Mouse (Mus musculus) lung, postnatal 36 days (tissue): Measurements from ENCODE around the gene Tnr.

Experiments
- DNase-seq: peaks from one replicate; pipeline ENCODE4 v3.0.0; 2022; ENCODE audit warnings: mixed read lengths

Gene Tnr

DNA sequence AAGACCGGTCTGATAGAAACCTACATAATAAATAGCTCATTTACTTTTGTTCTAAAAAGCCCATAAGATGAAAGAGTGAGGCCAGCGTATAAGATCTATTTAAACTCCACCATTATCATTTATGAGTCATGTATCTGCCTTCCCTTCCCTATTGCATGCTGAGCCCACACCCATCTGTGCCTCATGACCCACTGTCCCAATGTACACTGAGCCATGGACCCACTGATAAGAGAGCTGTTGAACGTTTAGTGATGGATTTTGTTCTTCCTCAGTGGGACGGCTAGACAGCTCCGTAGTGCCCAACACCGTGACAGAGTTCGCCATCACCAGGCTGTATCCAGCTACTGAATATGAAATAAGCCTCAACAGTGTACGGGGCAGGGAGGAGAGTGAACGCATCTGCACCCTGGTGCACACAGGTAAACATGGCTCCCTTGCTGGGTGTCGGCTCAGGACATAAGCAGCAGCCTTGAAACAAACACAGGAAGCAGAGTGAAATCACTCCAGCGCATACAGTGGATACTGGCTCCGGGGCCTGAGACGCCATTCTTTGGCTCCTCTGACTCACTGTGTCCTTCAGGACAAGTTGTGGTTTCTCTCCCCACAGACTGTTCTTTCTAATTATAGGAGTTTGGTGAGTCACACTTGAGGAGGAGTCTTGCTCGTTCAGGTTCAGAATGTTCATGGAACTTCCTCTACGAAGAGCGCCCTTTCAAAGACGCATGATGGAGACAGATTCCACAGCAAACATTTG, 365.6 kb downstream of the Tnr start:
- peak; percentile 25 for DNase-seq

GRCm38 (mm10) chr1:159890524-159890923, 367.0 kb downstream of the Tnr start:
- DNase-seq = no peak

DNA sequence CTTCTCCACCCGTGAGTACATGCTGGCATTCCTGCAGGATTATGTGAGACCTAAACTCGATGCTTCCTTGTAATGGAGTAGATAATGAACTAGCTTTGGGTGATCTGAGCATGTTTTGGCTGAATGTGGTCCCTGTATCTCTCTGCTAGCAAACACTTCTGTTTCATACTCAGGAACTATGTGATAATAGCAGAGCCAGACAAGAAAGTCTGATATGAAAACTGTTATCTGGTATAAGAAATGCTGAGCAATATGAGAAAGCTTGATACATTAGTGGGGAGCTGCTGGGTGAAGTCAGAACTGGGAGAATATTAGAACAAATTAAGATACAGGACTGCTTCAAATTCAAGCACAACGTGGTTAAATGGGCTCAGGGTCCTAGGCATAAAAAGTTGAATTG, 371.5 kb downstream of the Tnr start:
- DNase-seq = no peak

GRCm38 (mm10) chr1:159899991-159900390, 376.4 kb downstream of the Tnr start:
- DNase-seq = no peak

DNA sequence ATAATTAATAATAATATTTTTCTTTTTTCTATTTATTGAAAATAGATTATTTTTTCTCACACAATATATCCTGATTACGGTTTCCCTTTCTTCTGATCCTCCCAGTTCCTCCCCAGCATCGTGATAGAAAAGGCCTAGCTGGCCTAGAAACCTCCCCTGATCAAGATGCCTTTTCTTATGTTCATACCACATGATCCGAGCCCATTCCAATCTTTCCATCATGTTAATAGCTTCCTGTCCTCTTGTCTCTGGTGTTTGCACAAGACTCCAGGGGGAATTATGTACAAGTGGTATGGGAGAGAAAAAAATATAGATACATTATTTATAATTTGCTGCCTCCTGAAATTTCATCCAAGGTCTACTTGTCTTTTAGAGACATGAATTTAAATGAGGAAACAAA, 377.1 kb downstream of the Tnr start:
- DNase-seq = no peak

DNA sequence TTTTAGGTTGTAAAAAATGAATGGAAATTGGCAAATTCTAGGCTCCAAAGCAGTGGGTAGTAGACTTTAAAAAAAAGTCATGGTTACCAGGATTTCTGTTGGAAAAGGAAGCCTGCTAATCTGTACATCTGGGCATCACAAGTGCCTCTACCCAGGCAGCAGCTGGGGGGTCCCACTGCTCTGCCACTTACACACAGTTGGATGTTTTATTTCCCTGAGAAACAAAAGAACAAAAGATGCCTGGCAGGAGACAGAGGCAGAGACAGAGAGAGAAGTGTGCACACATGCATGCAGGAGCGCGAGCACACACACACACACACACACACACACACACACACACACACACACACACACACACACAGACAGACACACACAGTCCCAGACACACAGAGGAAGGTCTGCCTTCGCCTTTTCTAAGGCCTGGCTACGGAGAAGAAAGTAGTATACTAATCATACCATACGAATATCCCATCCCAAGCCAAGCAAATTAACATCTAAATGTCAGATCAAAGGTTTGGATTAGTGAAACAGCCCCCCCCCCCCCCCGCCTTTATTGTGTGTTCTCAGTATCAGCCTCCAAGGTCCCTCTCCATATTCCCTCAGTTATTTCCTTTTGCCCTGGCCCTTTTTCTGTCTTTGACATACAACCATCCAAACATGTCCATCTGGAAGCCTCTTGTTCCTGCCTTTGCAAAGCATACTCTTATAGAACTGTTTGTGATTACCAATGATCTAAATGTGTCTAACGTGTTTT, 378.0 kb downstream of the Tnr start:
- no peak for DNase-seq

DNA sequence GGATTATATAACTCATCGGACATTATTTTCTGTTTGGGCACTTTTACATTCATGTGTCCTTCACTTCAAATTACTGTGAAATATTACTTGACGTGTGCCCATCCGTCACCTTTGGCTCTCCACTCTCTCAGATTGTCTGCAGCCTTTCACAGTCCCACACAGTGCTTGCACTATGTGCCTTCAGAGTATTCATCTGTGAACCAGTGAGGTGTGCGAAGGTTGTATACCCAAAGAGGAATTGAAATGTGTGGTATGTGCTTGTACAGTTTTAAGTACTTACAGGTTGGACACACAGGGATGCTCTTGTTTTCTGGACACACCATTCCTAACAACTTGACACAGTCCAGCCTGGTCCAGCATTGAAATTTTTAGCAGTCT, 378.5 kb downstream of the Tnr start:
- no peak for DNase-seq

- DNase-seq = peak; percentile 93
These were observed 387.4 kb downstream of the Tnr start for GRCm38 (mm10) chr1:159911006-159911405.

DNA sequence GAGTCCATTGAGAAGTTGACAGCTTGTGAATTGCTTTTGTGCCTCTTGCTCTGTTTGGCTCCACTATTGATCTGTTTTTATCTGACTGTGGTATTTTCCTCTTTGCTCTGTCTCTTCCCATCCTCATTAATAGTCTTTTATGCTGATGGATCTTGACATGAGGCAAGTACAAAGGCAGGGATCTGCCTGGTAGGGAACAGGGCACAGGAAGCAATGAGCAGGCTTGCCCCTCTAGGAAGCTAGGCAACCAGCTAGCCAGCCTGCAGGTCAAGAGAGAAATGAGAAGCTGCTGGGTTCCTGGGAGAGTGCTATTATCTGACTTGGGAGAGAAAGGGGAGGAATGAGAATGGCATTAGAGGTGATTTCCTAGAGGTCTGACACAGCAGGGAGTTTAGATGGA, 391.2 kb downstream of the Tnr start:
- no peak for DNase-seq

DNA sequence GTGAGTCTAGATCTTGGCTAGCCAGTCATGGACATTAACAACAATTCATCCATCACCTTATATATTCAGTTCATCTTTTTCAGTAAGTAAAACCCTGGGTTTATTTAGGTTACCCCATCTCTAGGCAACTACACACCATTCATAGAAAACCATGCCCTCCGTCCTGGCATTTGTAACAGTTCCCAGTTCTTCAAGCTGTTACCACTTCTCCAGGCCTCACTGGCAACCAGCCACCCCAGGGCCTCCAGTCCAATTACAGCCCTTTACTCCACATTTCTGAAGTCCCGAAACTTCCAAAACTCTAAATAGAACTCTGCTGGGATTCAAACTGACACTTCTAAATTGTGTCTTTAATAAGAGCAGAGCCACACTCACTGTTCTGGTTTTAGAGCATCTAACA, 397.0 kb downstream of the Tnr start:
- no peak for DNase-seq

GRCm38 (mm10) chr1:159923010-159923409, 399.4 kb downstream of the Tnr start:
- DNase-seq = peak; percentile 64

DNA sequence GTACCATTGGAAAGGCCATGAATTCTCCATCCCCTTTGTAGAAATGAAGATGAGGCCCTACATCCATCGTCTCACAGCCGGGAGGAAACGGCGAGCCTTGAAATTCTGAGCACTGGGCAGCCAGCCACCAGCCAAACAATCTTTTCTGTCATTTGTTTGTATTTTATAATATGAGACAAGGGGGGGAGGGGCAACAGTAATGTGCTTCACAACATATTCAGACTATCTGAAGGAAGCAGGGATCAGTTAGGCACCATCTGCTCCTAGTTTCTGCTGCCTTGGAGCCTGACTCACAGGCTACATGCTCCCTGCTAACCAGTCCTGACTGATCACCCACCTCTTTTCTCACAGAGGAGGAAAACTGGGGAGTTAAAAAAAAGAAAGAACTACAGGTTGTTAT, 400.5 kb downstream of the Tnr start:
- peak; percentile 85 for DNase-seq

GRCm38 (mm10) chr1:159924684-159925083, 401.1 kb downstream of the Tnr start:
- DNase-seq = no peak

DNA sequence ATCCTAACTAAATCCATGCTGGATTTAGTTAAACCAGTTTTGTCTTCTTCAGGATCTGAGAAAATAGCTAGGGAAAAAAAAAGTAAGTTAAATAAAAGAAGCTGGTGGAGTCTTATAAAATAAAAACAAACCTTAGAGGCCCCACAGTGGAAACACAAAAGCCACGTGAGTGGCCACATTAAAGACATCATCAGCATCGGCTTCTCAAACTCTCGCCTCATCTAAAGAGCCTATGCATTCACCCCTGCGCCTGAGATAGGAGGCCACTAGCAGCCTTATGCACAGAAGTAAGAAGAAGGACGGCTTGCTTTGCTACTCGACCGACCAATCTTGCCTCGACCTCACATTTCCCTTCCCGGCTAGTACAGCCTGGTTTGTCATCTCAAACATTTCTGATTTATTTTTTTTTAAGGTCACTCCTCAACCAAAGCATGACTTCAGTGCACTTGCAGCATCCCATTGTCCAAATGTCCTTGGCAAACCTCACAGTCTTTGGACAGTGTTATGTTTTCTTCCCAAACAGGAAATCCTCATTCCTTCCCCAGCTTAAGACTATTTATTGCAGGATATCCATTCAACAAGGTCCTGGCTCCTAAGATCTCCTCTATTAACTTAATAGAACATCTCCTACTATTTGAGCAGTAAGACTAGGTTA, 405.2 kb downstream of the Tnr start:
- peak; percentile 78 for DNase-seq

GRCm38 (mm10) chr1:159932092-159932491, 408.5 kb downstream of the Tnr start:
- peak; percentile 27 for DNase-seq

DNA sequence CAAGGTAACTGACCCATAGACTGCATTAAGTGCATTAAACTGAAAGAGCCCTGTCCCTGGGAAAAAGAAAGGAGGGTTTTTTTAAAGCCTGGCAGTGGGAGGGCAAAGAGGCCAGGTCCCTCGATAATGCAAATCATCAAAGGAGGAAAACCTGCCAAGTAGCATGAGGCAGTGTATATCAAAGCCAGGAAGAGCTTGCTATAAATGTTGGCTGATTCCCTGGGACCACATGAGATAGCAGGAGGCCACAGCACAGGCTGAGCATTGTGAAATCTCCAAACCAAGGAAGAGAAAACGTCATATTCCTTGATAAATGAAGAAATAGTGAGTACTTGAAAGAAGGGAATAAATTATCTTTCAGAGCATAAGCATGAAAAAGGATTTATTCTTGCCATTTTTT, 409.0 kb downstream of the Tnr start:
- DNase-seq = peak; percentile 17

GRCm38 (mm10) chr1:159938449-159938848, 414.9 kb downstream of the Tnr start:
- no peak for DNase-seq

DNA sequence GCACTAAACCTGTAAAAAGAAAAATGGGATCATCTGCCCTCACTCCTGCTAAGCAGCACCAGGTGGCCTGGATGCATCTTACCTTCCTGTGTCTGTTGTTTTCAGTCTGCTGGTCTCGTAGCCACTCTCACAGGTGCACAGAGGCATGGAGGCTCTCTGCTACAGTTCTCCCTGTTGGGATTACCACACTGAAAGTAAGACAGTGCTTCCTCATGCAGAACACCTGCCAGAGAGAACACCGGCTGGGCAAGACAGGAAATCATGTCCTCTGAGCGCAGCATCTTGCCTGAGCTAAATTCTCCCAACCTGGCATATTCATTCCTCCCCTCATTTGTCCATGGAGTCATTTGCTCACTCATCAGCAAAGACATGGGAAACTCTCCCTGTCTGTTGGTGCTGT, 415.8 kb downstream of the Tnr start:
- DNase-seq = no peak

- no peak for DNase-seq
These were observed 430.0 kb downstream of the Tnr start for GRCm38 (mm10) chr1:159953526-159953925.

DNA sequence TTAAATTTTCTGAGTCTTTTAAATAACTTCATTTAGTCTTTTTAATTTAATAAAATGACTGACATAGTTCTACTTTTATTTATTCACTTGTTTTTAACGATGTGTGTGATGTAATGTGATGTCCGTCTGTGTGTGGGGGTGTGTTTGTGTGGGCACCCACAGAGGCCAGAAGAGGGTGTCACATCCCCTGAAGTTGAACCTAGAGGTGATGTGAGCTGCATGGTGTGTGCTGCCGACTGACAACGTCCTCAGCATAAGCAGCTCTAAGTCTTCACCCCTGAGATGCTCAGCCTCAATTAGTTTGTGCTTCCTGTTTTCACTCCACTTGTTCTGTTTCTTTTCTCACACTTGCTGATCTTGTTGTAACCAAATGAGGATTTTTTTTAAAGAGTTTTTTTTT, 439.8 kb downstream of the Tnr start:
- no peak for DNase-seq

DNA sequence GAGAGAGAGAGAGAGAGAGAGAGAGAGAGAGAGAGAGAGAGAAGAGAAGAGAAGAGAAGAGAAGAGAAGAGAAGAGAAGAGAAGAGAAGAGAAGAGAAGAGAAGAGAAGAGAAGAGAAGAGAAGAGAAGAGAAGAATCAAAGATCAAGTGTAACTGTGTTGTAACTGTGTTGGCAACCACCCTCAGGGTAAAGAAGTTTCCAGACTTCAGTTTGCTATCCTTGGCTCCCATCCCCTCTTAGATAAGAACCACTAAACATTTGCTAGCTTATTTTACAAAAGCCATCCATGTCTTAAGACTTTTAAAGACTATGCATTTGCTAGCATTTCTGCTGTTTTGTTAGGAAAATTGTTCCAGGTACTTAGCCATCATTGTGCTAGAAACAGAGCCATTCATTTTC, 442.7 kb downstream of the Tnr start:
- peak; percentile 9 for DNase-seq

DNA sequence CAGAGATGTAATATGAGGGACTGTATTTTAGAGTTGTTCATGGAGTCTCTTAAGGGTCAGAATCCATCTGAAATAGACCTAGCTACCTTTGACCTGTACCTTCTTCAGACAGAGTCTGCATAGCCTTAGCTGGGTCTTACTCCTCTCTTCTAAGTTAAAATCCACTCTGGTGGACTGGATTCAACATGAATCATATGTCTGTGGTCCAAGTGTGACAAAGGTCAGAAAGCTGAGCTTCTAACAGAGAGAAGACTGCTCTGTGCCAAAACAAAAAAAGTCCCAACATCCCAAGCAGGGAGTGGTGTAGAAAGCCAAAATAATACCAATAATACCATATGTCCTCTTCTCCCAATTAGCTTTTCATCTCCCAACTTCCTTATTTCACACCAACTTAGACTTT, 444.8 kb downstream of the Tnr start:
- peak; percentile 39 for DNase-seq

GRCm38 (mm10) chr1:159977786-159978185, 454.2 kb downstream of the Tnr start:
- peak; percentile 40 for DNase-seq

DNA sequence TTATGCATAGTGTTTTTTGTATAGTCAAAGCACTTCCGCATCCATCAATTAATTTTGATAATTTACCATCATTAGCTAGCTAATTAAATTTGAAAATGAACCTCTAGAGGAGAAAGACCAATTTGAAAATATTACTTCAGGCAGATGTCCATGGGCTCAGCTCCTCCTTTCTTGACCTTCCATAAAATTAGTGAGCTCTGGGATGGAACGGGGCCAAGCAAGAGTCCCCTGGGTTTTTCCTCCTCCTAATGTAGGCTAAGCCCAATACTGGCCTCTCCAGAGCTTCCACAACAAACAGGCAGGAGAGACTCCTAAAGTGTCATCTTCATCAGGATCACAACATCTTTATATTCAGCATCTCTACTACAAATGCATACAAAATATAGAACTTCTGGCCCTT, 455.5 kb downstream of the Tnr start:
- DNase-seq = no peak
